Mouse (Mus musculus): ENCODE data around the gene Spam1. TPM values are rescaled to one million over a fixed set of nuclear protein-coding genes. Genes with fewer than 3 reads are reported as not detected.

Gene Spam1
- not detected in 2 replicates for polyA plus RNA-seq (2012; rRNA removed; ENCODE audit: low replicate concordance)

GRCm38 (mm10) chr6:24790888-24791287, at the start of gene Spam1:
TSS of gene Spam1 (plus strand) at chr6:24791188.

DNA sequence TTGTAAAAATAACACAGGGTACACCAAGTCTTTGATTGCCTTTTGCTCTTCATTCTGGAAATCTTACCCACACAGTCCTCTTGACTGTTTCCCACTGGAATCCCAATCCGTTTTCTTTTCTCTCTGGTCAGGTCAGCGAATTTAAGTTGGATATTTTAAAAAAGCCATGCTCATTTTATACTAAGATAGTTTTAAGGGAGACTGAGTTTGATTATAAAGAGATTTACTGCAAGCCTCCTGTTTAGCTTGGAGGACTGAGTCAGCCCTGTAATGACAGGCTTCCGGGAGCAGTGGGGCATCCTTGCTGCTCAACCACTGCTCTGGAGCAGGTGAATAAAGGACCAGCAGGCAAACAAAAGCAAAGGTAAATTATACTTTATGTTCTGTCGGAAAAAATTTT, 43.0 kb upstream of the Spam1 start, which contains the start of gene Hyal4:
Gene Hyal4 (plus strand): TSS at position 301 of the 400 bp plus-strand sequence.

Other genes with a start within 250 kb of the Spam1 start
- not detected in 2 replicates for gene Lmod2, start 193.4 kb upstream of the Spam1 start, polyA plus RNA-seq (2012; rRNA removed; ENCODE audit: low replicate concordance)
- gene Wasl, start 126.2 kb upstream of the Spam1 start, polyA plus RNA-seq (2012; rRNA removed; ENCODE audit: low replicate concordance): 17.4 and 43.5 TPM in 2 replicates
- not detected in 2 replicates for gene Hyal6, start 57.9 kb upstream of the Spam1 start, polyA plus RNA-seq (2012; rRNA removed; ENCODE audit: low replicate concordance)
- not detected in 2 replicates for gene Hyal4, start 42.9 kb upstream of the Spam1 start, polyA plus RNA-seq (2012; rRNA removed; ENCODE audit: low replicate concordance)
- not detected in 2 replicates for gene Hyal5, start 66.8 kb downstream of the Spam1 start, polyA plus RNA-seq (2012; rRNA removed; ENCODE audit: low replicate concordance)
- gene Tmem229a, start 165.1 kb downstream of the Spam1 start, polyA plus RNA-seq (2012; rRNA removed; ENCODE audit: low replicate concordance): 0.03 and 4.9 TPM in 2 replicates

Data from subcutaneous adipose tissue, adult 2 months (tissue).